Mouse (Mus musculus): ENCODE measurements around the gene Tedc2. TPM values are rescaled to one million over a fixed set of nuclear protein-coding genes. Genes with fewer than 3 reads are reported as not detected.

The Tedc2 gene
- polyA plus RNA-seq, 1 experiment from 2014 or later: 8.9 TPM

DNA sequence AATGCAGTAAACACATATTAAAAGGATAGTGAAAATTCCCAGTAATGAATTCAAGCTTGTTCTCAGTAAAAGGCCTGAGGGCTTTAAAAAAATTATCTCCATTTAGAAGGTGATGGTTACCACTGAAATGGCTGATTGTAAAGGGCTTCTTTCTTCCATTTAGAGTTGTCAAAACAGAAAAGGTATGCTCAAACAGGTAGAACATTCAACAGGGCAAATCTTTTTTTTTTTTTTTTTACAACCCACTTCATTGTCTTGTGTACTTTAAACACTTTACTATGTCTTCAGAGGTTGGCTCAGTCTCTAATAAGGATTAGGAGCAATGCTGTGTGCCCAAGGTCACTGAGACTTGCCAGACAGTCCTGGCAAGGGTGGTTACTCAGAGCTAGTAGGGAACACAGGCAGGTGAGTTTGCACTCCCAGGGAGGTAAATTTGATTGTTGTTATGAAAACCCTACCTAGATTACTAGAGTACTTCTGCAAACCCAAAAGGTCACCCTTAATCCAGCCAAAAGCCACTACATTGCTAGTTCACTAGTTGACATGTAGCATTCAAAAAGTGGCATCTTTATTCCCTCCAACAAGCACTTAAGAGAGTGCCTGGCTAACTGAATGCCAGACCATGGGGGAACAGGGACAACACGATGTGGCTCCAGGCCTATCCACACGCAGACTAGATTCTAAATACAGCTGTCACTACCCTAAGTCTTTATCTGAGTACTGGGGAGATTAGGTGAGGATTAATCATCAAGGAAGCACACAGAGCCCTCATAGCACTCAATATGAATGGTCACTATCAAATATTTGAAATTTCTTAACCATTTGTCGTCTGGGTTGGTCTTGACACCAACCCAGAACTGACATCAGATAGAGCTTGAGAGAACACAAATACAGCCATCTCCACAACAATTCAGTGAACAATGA lies 16.8 kb downstream of the Tedc2 start:
- no peak for ATAC-seq
- Histone ChIP-seq H3K27ac (ENCODE audit: low read depth, low read length) (no peak overlapping the region), H3K4me1 (ENCODE audit: control insufficient read depth, insufficient read depth, low read depth, low read length) (peaks cover 58% of the 10 kb centered on the region), H3K27me3 (replicated peaks; ENCODE audit: control insufficient read depth, insufficient read depth, low read length) (no peaks in the 10 kb centered on the region), H3K9ac (ENCODE audit: low read depth, low read length) (peak overlapping the region; percentile 90), H3K9me3 (ENCODE audit: control insufficient read depth, low read length) (no peaks in the 10 kb centered on the region), H3K4me2 (ENCODE audit: low read length) (peak overlapping the region; percentile 82), H3K36me3 (ENCODE audit: control insufficient read depth, insufficient read depth, low read length) (no peaks in the 10 kb centered on the region), H3K4me3 (ENCODE audit: low read length) (peak overlapping the region; percentile 77)
- WGBS: 78% methylated on average over 3 of the region's 3 CpGs

DNA sequence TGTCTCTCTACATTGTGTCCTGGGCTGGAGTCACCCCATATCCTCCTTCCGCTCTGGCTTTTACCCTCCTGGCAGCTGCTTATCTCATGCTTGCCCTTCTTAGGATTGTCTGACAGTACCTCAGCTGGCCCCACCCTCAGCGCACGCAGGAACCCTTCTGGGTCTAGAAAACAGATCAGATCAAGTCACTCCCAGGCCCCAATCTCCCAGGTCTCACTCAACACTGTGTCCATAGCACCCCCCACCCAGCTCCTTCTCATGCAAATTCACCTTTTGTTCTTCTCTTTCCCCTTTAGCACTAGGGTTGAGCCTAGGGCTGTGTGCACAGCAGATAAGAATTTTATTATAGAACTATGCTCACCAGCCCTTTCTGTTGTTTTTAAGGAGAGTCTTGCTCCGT lies 17.6 kb downstream of the Tedc2 start:
- H3K27ac ChIP-seq (ENCODE audit: low read depth, low read length): no peak overlapping the region
- WGBS: 44% methylated on average over 4 of the region's 4 CpGs
- peak overlapping the region; percentile 82 for H3K4me2 ChIP-seq (ENCODE audit: low read length)
- H3K9me3 ChIP-seq (ENCODE audit: control insufficient read depth, low read length): no peaks in the 10 kb centered on the region
- no peaks in the 10 kb centered on the region for H3K36me3 ChIP-seq (ENCODE audit: control insufficient read depth, insufficient read depth, low read length)
- peaks cover 50% of the 10 kb centered on the region for H3K4me1 ChIP-seq (ENCODE audit: control insufficient read depth, insufficient read depth, low read depth, low read length)
- H3K4me3 ChIP-seq (ENCODE audit: low read length): peak overlapping the region; percentile 14; the same call in 1 of the 2 replicates
- H3K27me3 ChIP-seq (replicated peaks; ENCODE audit: control insufficient read depth, insufficient read depth, low read length): no peaks in the 10 kb centered on the region
- no peak for ATAC-seq
- peak overlapping the region; percentile 46 for H3K9ac ChIP-seq (ENCODE audit: low read depth, low read length)

DNA sequence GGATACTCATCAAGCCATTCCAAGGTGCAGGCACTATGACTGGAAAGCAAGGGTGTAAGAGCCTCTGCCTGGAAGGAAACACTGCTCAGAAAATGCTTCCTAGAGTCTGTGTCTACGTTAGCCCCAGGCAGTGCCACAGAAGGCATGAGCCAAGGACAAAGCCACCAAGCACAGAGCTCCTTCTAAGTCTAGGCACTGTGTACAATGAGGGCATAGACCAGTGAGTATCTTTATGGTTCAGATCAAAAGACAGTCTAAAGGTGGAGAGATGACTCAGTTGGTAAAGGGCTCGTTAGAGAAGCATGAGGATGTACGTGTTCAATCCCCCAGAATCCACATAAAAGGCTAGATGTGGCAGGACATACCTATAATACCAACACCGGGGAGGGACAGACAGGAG lies 19.6 kb downstream of the Tedc2 start:
- Histone ChIP-seq H3K4me1 (ENCODE audit: control insufficient read depth, insufficient read depth, low read depth, low read length) (peaks cover 30% of the 10 kb centered on the region), H3K36me3 (ENCODE audit: control insufficient read depth, insufficient read depth, low read length) (no peaks in the 10 kb centered on the region), H3K4me2 (ENCODE audit: low read length) (no peak overlapping the region), H3K9ac (ENCODE audit: low read depth, low read length) (no peak overlapping the region), H3K27ac (ENCODE audit: low read depth, low read length) (no peak overlapping the region), H3K27me3 (replicated peaks; ENCODE audit: control insufficient read depth, insufficient read depth, low read length) (no peaks in the 10 kb centered on the region), H3K9me3 (ENCODE audit: control insufficient read depth, low read length) (no peaks in the 10 kb centered on the region), H3K4me3 (ENCODE audit: low read length) (no peak overlapping the region)
- no peak for ATAC-seq
- 84% methylated on average over 4 of the region's 4 CpGs for WGBS

DNA sequence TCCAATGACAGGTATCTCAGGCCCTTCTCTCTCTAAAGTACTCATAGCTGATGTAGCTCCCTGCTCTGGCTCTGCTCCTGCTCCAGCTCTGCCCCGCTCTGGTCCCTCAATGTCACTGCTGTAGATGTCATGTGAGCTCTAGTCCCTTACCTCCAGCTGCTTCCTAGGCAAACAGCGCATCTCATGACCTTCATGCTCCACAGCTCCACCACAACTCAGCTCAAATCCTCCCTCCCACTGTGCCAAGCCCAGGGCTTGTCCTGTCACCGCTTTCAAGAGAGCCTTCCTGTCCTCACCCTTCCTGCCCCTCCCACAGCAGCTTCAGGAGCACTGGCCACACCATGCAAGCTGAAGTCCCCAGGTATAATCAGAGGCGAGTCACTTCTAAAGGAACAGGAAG lies 20.9 kb downstream of the Tedc2 start:
- 64% methylated on average over 4 of the region's 4 CpGs for WGBS
- no peaks in the 10 kb centered on the region for H3K36me3 ChIP-seq (ENCODE audit: control insufficient read depth, insufficient read depth, low read length)

DNA sequence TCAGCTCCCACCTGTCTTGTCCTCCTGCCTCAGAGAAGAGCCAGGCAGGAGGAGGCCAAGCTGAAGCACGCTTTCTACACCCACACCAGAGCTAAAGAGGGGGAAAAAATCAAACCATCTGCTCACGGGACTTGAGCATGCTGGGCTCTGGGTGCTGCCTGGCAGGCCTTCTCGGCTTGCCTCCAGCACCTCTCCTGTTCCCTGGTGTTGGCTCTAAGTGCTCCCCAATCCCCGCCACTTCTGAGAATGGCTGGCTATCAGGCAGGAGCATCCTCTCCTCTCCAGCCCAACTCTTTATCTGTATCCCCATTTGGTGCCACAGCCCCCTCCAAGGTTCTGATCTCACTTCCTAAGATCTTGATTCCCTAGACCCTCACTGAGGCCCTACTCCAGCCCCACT lies 21.4 kb downstream of the Tedc2 start:
- 83% methylated on average over 4 of the region's 4 CpGs for WGBS
- ATAC-seq: no peak
- Histone ChIP-seq H3K4me1 (ENCODE audit: control insufficient read depth, insufficient read depth, low read depth, low read length) (peaks cover 19% of the 10 kb centered on the region), H3K27ac (ENCODE audit: low read depth, low read length) (no peak overlapping the region), H3K9me3 (ENCODE audit: control insufficient read depth, low read length) (no peaks in the 10 kb centered on the region), H3K9ac (ENCODE audit: low read depth, low read length) (no peak overlapping the region), H3K4me2 (ENCODE audit: low read length) (no peak overlapping the region), H3K27me3 (replicated peaks; ENCODE audit: control insufficient read depth, insufficient read depth, low read length) (no peaks in the 10 kb centered on the region), H3K36me3 (ENCODE audit: control insufficient read depth, insufficient read depth, low read length) (no peaks in the 10 kb centered on the region), H3K4me3 (ENCODE audit: low read length) (no peak overlapping the region)

More for the DNA sequence above, 20.9 kb downstream of the Tedc2 start:
- ATAC-seq: no peak
- no peaks in the 10 kb centered on the region for H3K9me3 ChIP-seq (ENCODE audit: control insufficient read depth, low read length)
- H3K27ac ChIP-seq (ENCODE audit: low read depth, low read length): no peak overlapping the region
- H3K27me3 ChIP-seq (replicated peaks; ENCODE audit: control insufficient read depth, insufficient read depth, low read length): no peaks in the 10 kb centered on the region
- H3K4me1 ChIP-seq (ENCODE audit: control insufficient read depth, insufficient read depth, low read depth, low read length): peaks cover 24% of the 10 kb centered on the region
- no peak overlapping the region for H3K4me2 ChIP-seq (ENCODE audit: low read length)
- H3K9ac ChIP-seq (ENCODE audit: low read depth, low read length): no peak overlapping the region
- no peak overlapping the region for H3K4me3 ChIP-seq (ENCODE audit: low read length)

GRCm38 (mm10) chr17:24197032-24197824 lies 23.4 kb downstream of the Tedc2 start:
- H3K27ac ChIP-seq (ENCODE audit: low read depth, low read length): no peak overlapping the region
- 65% methylated on average over 15 of the region's 15 CpGs for WGBS
- no peak overlapping the region for H3K4me2 ChIP-seq (ENCODE audit: low read length)
- H3K4me1 ChIP-seq (ENCODE audit: control insufficient read depth, insufficient read depth, low read depth, low read length): peaks cover 3% of the 10 kb centered on the region; the same call in 1 of the 2 replicates
- H3K27me3 ChIP-seq (replicated peaks; ENCODE audit: control insufficient read depth, insufficient read depth, low read length): no peaks in the 10 kb centered on the region
- no peaks in the 10 kb centered on the region for H3K9me3 ChIP-seq (ENCODE audit: control insufficient read depth, low read length)
- no peaks in the 10 kb centered on the region for H3K36me3 ChIP-seq (ENCODE audit: control insufficient read depth, insufficient read depth, low read length)
- no peak for ATAC-seq
- H3K9ac ChIP-seq (ENCODE audit: low read depth, low read length): peak overlapping the region; percentile 11; the same call in 1 of the 2 replicates
- H3K4me3 ChIP-seq (ENCODE audit: low read length): no peak overlapping the region

DNA sequence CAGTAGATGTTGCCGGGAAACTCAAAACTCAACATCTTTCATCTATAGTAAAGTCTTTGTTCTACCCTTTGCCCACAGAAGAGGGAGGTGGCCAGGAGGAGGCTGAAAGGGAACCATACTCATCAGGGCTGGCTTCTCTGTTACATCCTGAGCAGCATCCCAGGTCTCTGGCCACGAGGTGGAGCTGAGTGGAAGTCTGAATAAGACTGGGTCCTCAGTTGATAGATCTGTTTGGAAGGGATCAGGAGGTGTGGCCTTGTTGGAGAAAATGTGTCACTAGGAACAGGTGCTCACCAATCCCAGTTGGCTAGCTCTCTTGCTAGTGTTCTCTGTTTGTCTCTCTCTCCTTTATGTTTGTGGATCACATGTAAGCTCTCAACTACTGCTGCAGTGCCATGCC lies 25.3 kb downstream of the Tedc2 start:
- ATAC-seq: no peak
- H3K4me3 ChIP-seq (ENCODE audit: low read length): no peak overlapping the region
- H3K36me3 ChIP-seq (ENCODE audit: control insufficient read depth, insufficient read depth, low read length): no peaks in the 10 kb centered on the region
- peaks cover 3% of the 10 kb centered on the region; the same call in 1 of the 2 replicates for H3K4me1 ChIP-seq (ENCODE audit: control insufficient read depth, insufficient read depth, low read depth, low read length)
- H3K4me2 ChIP-seq (ENCODE audit: low read length): no peak overlapping the region
- 62% methylated on average over 2 of the region's 2 CpGs for WGBS
- no peaks in the 10 kb centered on the region for H3K27me3 ChIP-seq (replicated peaks; ENCODE audit: control insufficient read depth, insufficient read depth, low read length)
- no peak overlapping the region for H3K27ac ChIP-seq (ENCODE audit: low read depth, low read length)
- no peaks in the 10 kb centered on the region for H3K9me3 ChIP-seq (ENCODE audit: control insufficient read depth, low read length)
- no peak overlapping the region for H3K9ac ChIP-seq (ENCODE audit: low read depth, low read length)

GRCm38 (mm10) chr17:24193769-24194168 lies 26.9 kb downstream of the Tedc2 start:
- no peak for ATAC-seq
- no peak overlapping the region for H3K4me2 ChIP-seq (ENCODE audit: low read length)

DNA sequence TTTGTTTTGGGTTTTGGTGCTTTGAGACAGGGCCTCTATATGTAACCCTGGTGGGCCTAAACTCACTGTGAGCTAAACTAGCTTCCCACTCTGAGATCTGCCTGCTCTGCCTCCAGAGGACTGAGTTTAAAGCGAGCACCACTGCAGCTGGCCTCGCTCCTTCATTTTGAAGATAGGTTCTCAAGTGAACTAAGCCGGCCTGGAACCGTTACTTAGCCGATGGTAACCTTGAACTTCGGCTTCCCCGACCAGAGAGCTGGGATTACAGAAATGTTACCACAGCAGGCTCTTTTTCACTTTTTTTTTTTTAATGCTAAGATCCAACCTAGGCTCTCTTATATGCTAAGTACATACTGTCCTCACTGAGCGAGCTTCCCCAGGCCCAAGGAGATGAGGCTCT lies 27.4 kb downstream of the Tedc2 start:
- no peaks in the 10 kb centered on the region for H3K4me1 ChIP-seq (ENCODE audit: control insufficient read depth, insufficient read depth, low read depth, low read length)
- H3K27ac ChIP-seq (ENCODE audit: low read depth, low read length): no peak overlapping the region
- 92% methylated on average over 8 of the region's 8 CpGs for WGBS
- no peak overlapping the region for H3K9ac ChIP-seq (ENCODE audit: low read depth, low read length)
- no peak for ATAC-seq
- no peaks in the 10 kb centered on the region for H3K36me3 ChIP-seq (ENCODE audit: control insufficient read depth, insufficient read depth, low read length)
- no peak overlapping the region for H3K4me2 ChIP-seq (ENCODE audit: low read length)
- no peaks in the 10 kb centered on the region for H3K9me3 ChIP-seq (ENCODE audit: control insufficient read depth, low read length)
- H3K4me3 ChIP-seq (ENCODE audit: low read length): no peak overlapping the region
- no peaks in the 10 kb centered on the region for H3K27me3 ChIP-seq (replicated peaks; ENCODE audit: control insufficient read depth, insufficient read depth, low read length)

More at GRCm38 (mm10) chr17:24193769-24194168, 26.9 kb downstream of the Tedc2 start:
- no peaks in the 10 kb centered on the region for H3K4me1 ChIP-seq (ENCODE audit: control insufficient read depth, insufficient read depth, low read depth, low read length)
- H3K4me3 ChIP-seq (ENCODE audit: low read length): no peak overlapping the region
- 80% methylated on average over 5 of the region's 5 CpGs for WGBS
- H3K27me3 ChIP-seq (replicated peaks; ENCODE audit: control insufficient read depth, insufficient read depth, low read length): no peaks in the 10 kb centered on the region
- H3K9ac ChIP-seq (ENCODE audit: low read depth, low read length): no peak overlapping the region
- H3K27ac ChIP-seq (ENCODE audit: low read depth, low read length): no peak overlapping the region
- no peaks in the 10 kb centered on the region for H3K9me3 ChIP-seq (ENCODE audit: control insufficient read depth, low read length)
- H3K36me3 ChIP-seq (ENCODE audit: control insufficient read depth, insufficient read depth, low read length): no peaks in the 10 kb centered on the region
